Mouse (Mus musculus): ENCODE measurements around the gene Ckmt1. TPM values are rescaled to one million over a fixed set of nuclear protein-coding genes. Genes with fewer than 3 reads are reported as not detected.

Ckmt1 gene
- polyA plus RNA-seq (2012; rRNA removed) (0.06 and 0.32 TPM in 2 replicates), polyA plus RNA-seq (2014; fragmentation: Nextera tagmentation; extraction: Ambion mirVana) (not detected in 2 replicates)

DNA sequence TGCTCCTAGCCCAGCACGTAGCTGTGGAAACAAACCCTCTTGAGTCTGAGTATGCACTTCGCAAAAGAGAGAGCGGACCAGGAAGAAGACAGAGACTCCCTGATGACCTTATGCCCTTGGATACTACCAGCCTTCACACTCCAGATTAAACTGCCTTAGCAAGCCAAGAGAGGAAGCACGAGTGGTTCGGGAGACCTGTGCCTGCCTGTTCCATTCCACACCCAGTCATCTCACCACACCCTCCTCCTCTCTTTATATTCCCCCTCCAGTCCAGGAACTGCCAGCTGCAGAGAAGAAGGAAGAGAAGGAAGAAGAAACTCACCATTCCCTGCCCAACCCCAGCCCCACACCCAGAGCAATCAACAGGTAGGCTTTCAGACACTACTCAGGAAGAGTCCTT lies at the start of gene Ckmt1:
Ckmt1 (plus strand) TSS at position 221 of the 400 bp plus-strand sequence.
- Histone ChIP-seq H3K27me3 (ENCODE audit: control insufficient read depth, insufficient read depth, low read length) (peaks cover 28% of the 10 kb centered on the region), H3K9ac (replicated peaks) (no peak within 1 kb of the TSS), H3K4me2 (ENCODE audit: low read depth) (no peak within 1 kb of the TSS), H3K4me3 (ENCODE audit: insufficient read depth in 1 of 2, low read depth in 2 of 2, low read length in 2 of 2) (no peak within 1 kb of the TSS), H3K9me3 (ENCODE audit: control insufficient read depth, low read length) (no peaks in the 10 kb centered on the region), H3K27ac (no peak within 1 kb of the TSS), H3K4me1 (replicated peaks; ENCODE audit: control insufficient read depth in 2 of 2, insufficient read depth in 2 of 2, low read length in 1 of 2) (peaks cover 0 to 7% of the 10 kb centered on the region in 2 experiments; a peak in 2 of 4 replicates), H3K36me3 (replicated peaks; ENCODE audit: control insufficient read depth, insufficient read depth, low read depth) (no peaks in the 10 kb centered on the region)
- no peak for TF ChIP-seq EP300 (IDR thresholded peaks at IDR 0.05; ENCODE audit: low read depth)
- no peak for TF ChIP-seq CTCF (IDR thresholded peaks at IDR 0.05; ENCODE audit: low read depth)
- 48% methylated on average over 5 of the region's 5 CpGs for WGBS (ENCODE audit: insufficient replicate concordance)
- ATAC-seq (ENCODE audit: insufficient read depth) (no peak), DNase-seq (ENCODE audit: low read depth in 3 of 3, low spot score in 3 of 3) (no peak)

DNA sequence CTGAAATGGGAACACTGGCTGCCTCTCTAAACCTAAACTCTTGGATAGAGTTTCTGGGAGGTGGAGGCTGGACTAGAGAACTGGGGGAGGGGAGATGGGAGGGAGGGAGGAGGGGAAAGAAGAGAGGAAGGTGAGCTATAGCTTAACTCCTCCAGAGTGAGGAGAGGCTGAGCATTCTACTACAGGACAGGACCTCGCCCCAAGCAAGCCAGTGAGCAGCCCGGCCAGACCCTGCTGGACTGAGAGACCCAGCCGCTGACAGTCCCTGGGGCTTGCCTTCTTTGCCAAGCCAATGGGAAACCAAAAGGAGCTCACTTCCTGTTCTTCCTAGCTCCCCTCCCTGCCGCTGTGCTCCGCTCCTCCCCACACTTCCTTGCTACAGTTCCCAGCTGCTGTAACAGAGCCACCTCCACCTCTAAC lies 48.5 kb upstream of the Ckmt1 start:
- Histone ChIP-seq H3K27ac (no peak overlapping the region), H3K4me1 (replicated peaks; ENCODE audit: control insufficient read depth in 2 of 2, insufficient read depth in 2 of 2, low read length in 1 of 2) (no peaks in the 10 kb centered on the region; a peak in 1 of 4 replicates), H3K9me3 (ENCODE audit: control insufficient read depth, low read length) (no peaks in the 10 kb centered on the region), H3K36me3 (replicated peaks; ENCODE audit: control insufficient read depth, insufficient read depth, low read depth) (no peaks in the 10 kb centered on the region), H3K4me3 (ENCODE audit: insufficient read depth in 1 of 2, low read depth in 2 of 2, low read length in 2 of 2) (no peak overlapping the region), H3K27me3 (ENCODE audit: control insufficient read depth, insufficient read depth, low read length) (no peaks in the 10 kb centered on the region; the same call in 1 of the 2 replicates), H3K9ac (replicated peaks) (no peak overlapping the region), H3K4me2 (ENCODE audit: low read depth) (no peak overlapping the region)
- 9% methylated on average over 5 of the region's 5 CpGs for WGBS (ENCODE audit: insufficient replicate concordance)
- no peak for TF ChIP-seq CTCF (IDR thresholded peaks at IDR 0.05; ENCODE audit: low read depth)
- no peak for TF ChIP-seq EP300 (IDR thresholded peaks at IDR 0.05; ENCODE audit: low read depth)
- DNase-seq (ENCODE audit: low read depth in 3 of 3, low spot score in 3 of 3) (no peak), ATAC-seq (ENCODE audit: insufficient read depth) (no peak)

DNA sequence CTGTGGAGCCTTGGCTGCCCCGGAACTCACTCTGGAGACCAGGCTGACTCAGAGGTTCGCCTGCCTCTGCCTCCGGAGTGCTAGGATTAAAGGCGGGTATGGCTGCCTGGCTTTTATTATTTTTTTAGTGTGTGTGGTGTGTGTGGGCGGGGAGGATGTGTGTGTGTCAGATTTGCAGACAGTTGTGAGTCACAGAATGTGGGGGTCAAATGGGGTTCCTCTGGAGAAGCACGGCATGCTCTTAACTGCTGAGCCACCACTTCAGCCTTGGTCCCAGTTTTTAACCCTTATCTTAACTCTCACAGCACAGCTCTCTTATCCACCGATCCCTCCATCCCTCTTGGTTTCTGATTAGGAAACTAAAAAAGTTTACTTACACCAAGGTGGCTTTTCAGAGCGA lies 41.2 kb upstream of the Ckmt1 start:
- Histone ChIP-seq H3K36me3 (replicated peaks; ENCODE audit: control insufficient read depth, insufficient read depth, low read depth) (no peaks in the 10 kb centered on the region), H3K4me3 (ENCODE audit: insufficient read depth in 1 of 2, low read depth in 2 of 2, low read length in 2 of 2) (no peak overlapping the region), H3K4me2 (ENCODE audit: low read depth) (no peak overlapping the region), H3K9ac (replicated peaks) (no peak overlapping the region), H3K27me3 (ENCODE audit: control insufficient read depth, insufficient read depth, low read length) (no peaks in the 10 kb centered on the region), H3K27ac (no peak overlapping the region), H3K4me1 (replicated peaks; ENCODE audit: control insufficient read depth in 2 of 2, insufficient read depth in 2 of 2, low read length in 1 of 2) (no peaks in the 10 kb centered on the region), H3K9me3 (ENCODE audit: control insufficient read depth, low read length) (no peaks in the 10 kb centered on the region)
- DNase-seq (ENCODE audit: low read depth in 3 of 3, low spot score in 3 of 3) (no peak), ATAC-seq (ENCODE audit: insufficient read depth) (no peak)
- TF ChIP-seq EP300 (IDR thresholded peaks at IDR 0.05; ENCODE audit: low read depth) (no peak), CTCF (IDR thresholded peaks at IDR 0.05; ENCODE audit: low read depth) (no peak)
- 32% methylated on average over 8 of the region's 8 CpGs for WGBS (ENCODE audit: insufficient replicate concordance)

DNA sequence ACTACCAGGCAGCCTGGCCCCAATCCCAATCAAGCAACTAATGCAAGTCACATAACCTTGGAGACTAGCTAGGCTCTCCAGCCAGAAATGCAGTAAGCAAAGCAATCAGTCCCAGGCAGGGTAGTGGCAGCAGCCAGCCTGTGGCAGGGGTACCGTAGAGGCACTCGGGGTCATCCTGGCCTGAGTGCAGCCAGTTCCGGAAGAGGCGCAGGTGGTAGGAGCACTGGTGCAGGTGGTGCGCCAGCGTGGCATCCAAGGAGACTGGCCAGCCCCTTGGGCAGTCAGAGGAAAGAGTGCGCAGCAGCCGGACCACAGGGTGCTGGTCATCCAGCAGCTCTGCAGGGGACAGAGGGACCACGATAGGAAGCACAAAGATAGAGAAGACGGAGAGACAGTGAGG lies 34.5 kb upstream of the Ckmt1 start:
- H3K9ac ChIP-seq (replicated peaks), result no peak overlapping the region
- no peak for ATAC-seq (ENCODE audit: insufficient read depth)
- no peak for TF ChIP-seq CTCF (IDR thresholded peaks at IDR 0.05; ENCODE audit: low read depth)
- no peak for TF ChIP-seq EP300 (IDR thresholded peaks at IDR 0.05; ENCODE audit: low read depth)
- 72% methylated on average over 10 of the region's 10 CpGs for WGBS (ENCODE audit: insufficient replicate concordance)
- H3K4me2 ChIP-seq (ENCODE audit: low read depth), result no peak overlapping the region
- H3K4me1 ChIP-seq (replicated peaks; ENCODE audit: control insufficient read depth in 2 of 2, insufficient read depth in 2 of 2, low read length in 1 of 2), result no peaks in the 10 kb centered on the region
- H3K4me3 ChIP-seq (ENCODE audit: insufficient read depth in 1 of 2, low read depth in 2 of 2, low read length in 2 of 2), result no peak overlapping the region
- H3K9me3 ChIP-seq (ENCODE audit: control insufficient read depth, low read length), result no peaks in the 10 kb centered on the region
- no peaks in the 10 kb centered on the region for H3K36me3 ChIP-seq (replicated peaks; ENCODE audit: control insufficient read depth, insufficient read depth, low read depth)
- no peaks in the 10 kb centered on the region for H3K27me3 ChIP-seq (ENCODE audit: control insufficient read depth, insufficient read depth, low read length)
- DNase-seq (ENCODE audit: low read depth in 3 of 3, low spot score in 3 of 3), result no peak
- no peak overlapping the region for H3K27ac ChIP-seq

DNA sequence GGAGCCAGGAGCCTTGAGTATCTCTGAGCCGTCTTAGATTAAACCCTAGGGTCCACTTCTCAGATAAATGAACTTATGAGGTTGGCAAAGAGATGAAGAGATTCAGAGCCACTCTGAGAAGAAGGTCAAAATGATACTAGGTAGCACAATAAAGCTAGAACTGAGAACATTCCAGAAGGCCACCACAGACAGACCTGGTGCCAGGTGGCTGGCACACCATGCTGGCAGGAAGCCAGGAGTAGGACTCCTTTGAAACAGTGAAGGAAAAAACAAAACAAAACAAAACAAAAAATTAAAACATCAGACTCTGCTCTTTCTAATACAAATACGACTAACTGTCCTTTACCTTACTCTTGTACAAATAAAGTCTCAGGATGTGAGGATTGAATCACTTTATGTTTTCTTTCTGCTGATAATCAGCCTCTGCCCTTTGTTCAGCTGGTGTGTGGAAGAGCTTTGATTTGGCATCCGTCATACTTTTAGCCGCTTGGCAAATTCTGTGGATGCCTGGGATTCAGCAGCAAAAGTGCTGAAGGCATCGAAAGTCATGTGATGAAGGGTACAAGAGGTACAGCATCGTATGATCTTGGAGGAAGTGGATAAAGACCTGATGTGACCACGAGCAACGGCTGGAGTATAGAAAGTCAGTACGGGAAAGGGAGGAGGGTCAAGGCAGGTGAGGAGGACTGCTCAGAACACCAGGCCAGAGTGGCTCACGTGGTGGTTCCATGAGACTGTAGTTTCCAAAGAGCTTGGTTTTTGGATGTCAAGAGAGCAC lies 33.6 kb upstream of the Ckmt1 start:
- TF ChIP-seq CTCF (IDR thresholded peaks at IDR 0.05; ENCODE audit: low read depth) (no peak), EP300 (IDR thresholded peaks at IDR 0.05; ENCODE audit: low read depth) (no peak)
- no peaks in the 10 kb centered on the region for H3K36me3 ChIP-seq (replicated peaks; ENCODE audit: control insufficient read depth, insufficient read depth, low read depth)
- no peaks in the 10 kb centered on the region for H3K9me3 ChIP-seq (ENCODE audit: control insufficient read depth, low read length)
- DNase-seq (ENCODE audit: low read depth in 3 of 3, low spot score in 3 of 3) (no peak), ATAC-seq (ENCODE audit: insufficient read depth) (no peak)
- no peaks in the 10 kb centered on the region for H3K27me3 ChIP-seq (ENCODE audit: control insufficient read depth, insufficient read depth, low read length)
- H3K4me2 ChIP-seq (ENCODE audit: low read depth), result no peak overlapping the region
- 53% methylated on average over 10 of the region's 10 CpGs for WGBS (ENCODE audit: insufficient replicate concordance)
- H3K27ac ChIP-seq, result no peak overlapping the region
- no peaks in the 10 kb centered on the region for H3K4me1 ChIP-seq (replicated peaks; ENCODE audit: control insufficient read depth in 2 of 2, insufficient read depth in 2 of 2, low read length in 1 of 2)
- H3K4me3 ChIP-seq (ENCODE audit: insufficient read depth in 1 of 2, low read depth in 2 of 2, low read length in 2 of 2), result no peak overlapping the region
- H3K9ac ChIP-seq (replicated peaks), result no peak overlapping the region
